25 mouse cellular contexts compared by ENCODE assay signal in the genomic region with DNA sequence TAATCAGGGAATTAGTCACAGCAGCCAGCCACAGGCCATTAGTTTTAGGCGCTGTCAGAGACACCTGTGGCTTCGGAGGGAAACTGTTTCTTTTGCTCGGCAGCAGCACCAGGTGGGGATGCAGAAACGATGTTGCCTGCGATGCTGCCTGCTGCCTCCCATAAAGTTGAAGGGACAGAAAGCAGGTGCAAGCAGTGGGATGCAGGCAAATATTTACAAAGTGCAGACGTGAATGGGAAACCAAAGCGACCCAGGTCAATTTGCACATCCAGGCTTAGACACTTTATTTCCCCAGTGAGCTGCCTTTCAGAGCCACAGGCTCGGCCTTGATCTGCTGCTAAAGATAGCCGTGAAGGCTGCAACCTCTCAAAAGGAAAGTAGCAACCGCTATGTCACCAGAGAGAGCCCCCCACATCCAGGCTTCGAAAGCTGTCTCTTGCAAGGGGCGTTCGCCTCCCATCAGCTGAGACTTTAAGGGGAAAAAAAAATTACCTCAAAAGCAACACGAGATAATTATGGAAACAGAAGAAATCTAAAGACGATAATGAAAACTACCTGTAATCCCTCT. TPM values are rescaled to one million over a fixed set of nuclear protein-coding genes. Genes with fewer than 3 reads are reported as not detected.
DNase-seq lines count a peak whose midpoint lies in the region; ATAC-seq and TF ChIP-seq lines count a peak whose summit lies in the region.
"Had no signal": no experiment of that assay in that cellular context is flagged by ENCODE, and none has a peak within 500 bp of the region (broad histone marks: within the 10 kb centered on the region; RNA-seq: fewer than 3 reads in every experiment).

No protein-coding gene starts in this region.

- in situ Hi-C loops in CH12.LX (cut with MboI; ENCODE audit: low pct_ligation_motif_present, low pct_unique_long_range_greater_than_20kb, low sequenced_read_pairs) = no loop called here

- H3K36me3 ChIP-seq in heart, embryonic 13.5 days = no peaks in the 10 kb centered on the region
- no peaks in the 10 kb centered on the region for H3K36me3 ChIP-seq in CH12.LX (replicated peaks in 1 of 2; ENCODE audit: control insufficient read depth in 1 of 2, insufficient read depth in 1 of 2, low read length in 1 of 2)
- H3K36me3 ChIP-seq: forebrain, embryonic 12.5 days; hindbrain, embryonic 13.5 days; limb, embryonic 10.5 days had no signal

- peaks cover 18% of the 10 kb centered on the region for H3K4me1 ChIP-seq in heart, embryonic 13.5 days
- H3K4me1 ChIP-seq in CH12.LX (ENCODE audit: control insufficient read depth in 1 of 2, insufficient read depth in 2 of 2) = peaks cover 2 to 4% of the 10 kb centered on the region in 2 experiments; a peak in 1 of 4 replicates

- no peaks in the 10 kb centered on the region; the same call in 1 of the 2 replicates for H3K27me3 ChIP-seq in heart, embryonic 13.5 days (replicated peaks)
- H3K27me3 ChIP-seq in CH12.LX (replicated peaks) = peaks cover 31% of the 10 kb centered on the region
- H3K27me3 ChIP-seq: Patski had no signal

- no peak for DNase-seq in heart, postnatal 14 days
- peak; percentile 35 for DNase-seq in A20 (ENCODE audit: low read depth, low spot score)
- no peak for DNase-seq in CH12.LX (ENCODE audit: extremely low read depth)
- DNase-seq in thymus, postnatal 10 days (ENCODE audit: low spot score in 2 of 2) = peak; percentile 56 to 61
- DNase-seq in lung, postnatal 10 days = no peak
- DNase-seq in layer of hippocampus, adult 9-11 months = no peak
- DNase-seq: cerebellum, adult 9-10 months; gastrocnemius, adult 2 months; kidney, adult 9 months; liver, postnatal 0 days; midbrain, embryonic 14.5 days; right cerebral cortex, postnatal 25 days had no signal

- no peak for TF ChIP-seq RAD21 in CH12.LX (IDR thresholded peaks at IDR 0.05; ENCODE audit: low read depth, low read length)

- H3K4me2 ChIP-seq in heart, embryonic 13.5 days = peak overlapping the region; percentile 62
- peak overlapping the region; percentile 32; the same call in 1 of the 2 replicates for H3K4me2 ChIP-seq in CH12.LX (ENCODE audit: insufficient read depth, low read depth, poor library complexity, severe bottlenecking)
- H3K4me2 ChIP-seq: forebrain, embryonic 12.5 days; hindbrain, embryonic 13.5 days had no signal

- H3K9ac ChIP-seq in heart, embryonic 13.5 days = peak overlapping the region; percentile 33
- no peak overlapping the region for H3K9ac ChIP-seq in CH12.LX (ENCODE audit: insufficient read depth, low read depth)
- H3K9ac ChIP-seq: forebrain, embryonic 12.5 days; hindbrain, embryonic 13.5 days; liver, postnatal 0 days had no signal

- H3K4me3 ChIP-seq in heart, embryonic 13.5 days = peak overlapping the region; percentile 21
- no peak overlapping the region for H3K4me3 ChIP-seq in CH12.LX (replicated peaks in 1 of 3; ENCODE audit: low read depth in 2 of 3, low read length in 2 of 3, poor library complexity in 1 of 3)
- H3K4me3 ChIP-seq: forebrain, embryonic 12.5 days; gastrocnemius, adult 2 months; hindbrain, embryonic 13.5 days; limb, embryonic 10.5 days; megakaryocyte, embryonic 14.5 days; myocyte had no signal

- no peak for TF ChIP-seq POLR2A in CH12.LX (IDR thresholded peaks at IDR 0.05; ENCODE audit: low read depth, low read length)

- H3K27ac ChIP-seq in heart, embryonic 13.5 days (replicated peaks) = peak overlapping the region; percentile 41; the same call in 1 of the 2 replicates
- no peak overlapping the region for H3K27ac ChIP-seq in CH12.LX (ENCODE audit: insufficient read depth, low read depth)
- H3K27ac ChIP-seq: forebrain, embryonic 12.5 days; gastrocnemius, adult 2 months; hindbrain, embryonic 13.5 days; limb, embryonic 10.5 days had no signal

- no peaks in the 10 kb centered on the region for H3K79me2 ChIP-seq in CH12.LX (replicated peaks; ENCODE audit: control insufficient read depth, extremely low read depth, insufficient read depth, poor library complexity, severe bottlenecking)

- TF ChIP-seq CTCF in CH12.LX (conservative IDR thresholded peaks at IDR 0.05 in 1 of 2, IDR thresholded peaks at IDR 0.05 in 1 of 2; ENCODE audit: low read depth in 2 of 2, low read length in 2 of 2) = no peak

- ATAC-seq in heart, embryonic 13.5 days (ENCODE audit: extremely low read depth, insufficient number of reproducible peaks, low FRiP score, low TSS enrichment) = no peak
- ATAC-seq: liver, postnatal 0 days; Patski had no signal

- intact Hi-C loops in heart, postnatal 14 days (cut with DNase I) = no loop called here

- no peak for TF ChIP-seq EP300 in CH12.LX (IDR thresholded peaks at IDR 0.05; ENCODE audit: low read length)

- dilution Hi-C loops in CH12.LX (cut with MboI; ENCODE audit: extremely low pct_ligation_motif_present, extremely low pct_unique_long_range_greater_than_20kb, low sequenced_read_pairs) = no loop called here

- H3K9me3 ChIP-seq in heart, embryonic 13.5 days = no peaks in the 10 kb centered on the region
- H3K9me3 ChIP-seq in CH12.LX (replicated peaks; ENCODE audit: low read length) = peaks cover 11% of the 10 kb centered on the region
- H3K9me3 ChIP-seq: hindbrain, embryonic 13.5 days; limb, embryonic 10.5 days had no signal

- WGBS in heart, embryonic 13.5 days = 30% methylated on average over 15 of the region's 15 CpGs

TF ChIP-seq in CH12.LX, 34 proteins besides CTCF, POLR2A, EP300 and RAD21:
- no peak for TF ChIP-seq TBP (conservative IDR thresholded peaks at IDR 0.05; ENCODE audit: low read depth, low read length)

RNA-seq across cellular contexts. Expression of a gene that starts 13.7 kb away (rescaled TPM):
- 0.17 and 0.28 TPM in 2 replicates for polyA plus RNA-seq in heart, embryonic 13.5 days (2015; fragmentation: Nextera tagmentation; extraction: Ambion mirVana)
- 1 to 10 TPM; 3.1 to 4.0 TPM for total RNA-seq in heart, postnatal 14 days (2021)
- total RNA-seq in CH12.LX (2012; rRNA removed) (not detected in 2 replicates), CH12.LX (2014; rRNA removed) (not detected in 2 replicates)
- polyA plus RNA-seq in CH12.LX (2012; ENCODE audit: insufficient read length, low read depth) = not detected in 2 replicates
- total RNA-seq: common myeloid progenitor, adult 5-6 weeks; granulocyte monocyte progenitor cell, adult 5-6 weeks; liver, adult 2 months had no signal
- polyA plus RNA-seq: embryonic facial prominence, embryonic 11.5 days; forebrain, embryonic 12.5 days; hindbrain, embryonic 13.5 days; intestine, embryonic 14.5 days; limb, embryonic 10.5 days; liver, adult 2 months; liver, postnatal 0 days; midbrain, embryonic 14.5 days; Patski; stomach, embryonic 14.5 days had no signal

RNA-seq across cellular contexts. Expression of a gene that starts 30.0 kb away (rescaled TPM):
- polyA plus RNA-seq in heart, embryonic 13.5 days (2015; fragmentation: Nextera tagmentation; extraction: Ambion mirVana) = 170 and 176 TPM in 2 replicates
- total RNA-seq in heart, postnatal 14 days (2021) = 100 to 1,000 TPM; 136 to 161 TPM
- total RNA-seq in CH12.LX (2012; rRNA removed) (176 and 238 TPM in 2 replicates), CH12.LX (2014; rRNA removed) (341 and 403 TPM in 2 replicates)
- 617 and 618 TPM in 2 replicates for polyA plus RNA-seq in CH12.LX (2012; ENCODE audit: insufficient read length, low read depth)

RNA-seq across cellular contexts. Expression of a gene that starts 54.4 kb away (rescaled TPM):
- polyA plus RNA-seq in heart, embryonic 13.5 days (2015; fragmentation: Nextera tagmentation; extraction: Ambion mirVana) = 0.48 TPM in 1 of 2 replicates, not detected in the other
- under 1 TPM; 0.32 to 0.43 TPM for total RNA-seq in heart, postnatal 14 days (2021)
- total RNA-seq in CH12.LX (2012; rRNA removed) = 0.85 and 1.3 TPM in 2 replicates
- total RNA-seq in CH12.LX (2014; rRNA removed) = 0.11 TPM in 1 of 2 replicates, not detected in the other
- polyA plus RNA-seq in CH12.LX (2012; ENCODE audit: insufficient read length, low read depth) = 0.21 TPM in 1 of 2 replicates, not detected in the other
- polyA plus RNA-seq: embryonic facial prominence, embryonic 11.5 days; stomach, embryonic 14.5 days had no signal

Comparison
In these comparisons a context has a peak if more than half of its experiments do, and no peak if none do; other contexts are left out.
1. DNase-seq: peak in A20 (single experiment) and thymus, postnatal 10 days (2 of 2); none in heart, postnatal 14 days (0 of 2), CH12.LX (single experiment), lung, postnatal 10 days (single experiment) and layer of hippocampus, adult 9-11 months (single experiment).
2. RNA of a gene that starts 13.7 kb away (total RNA-seq): 3.1 to 4.0 TPM in heart, postnatal 14 days; not detected in CH12.LX; every median in the first group is over 4 times any median in the second.